Mouse (Mus musculus) neural tube, embryonic 15.5 days (tissue): ENCODE data around the gene Usp18. TPM values are rescaled to one million over a fixed set of nuclear protein-coding genes. Genes with fewer than 3 reads are reported as not detected.

ENCODE experiments used
- ATAC-seq: fragments of 200-750 bp; cut with Nextera tagmentation; 2 replicates; pipeline ENCODE4 v1.8.0; 2017; ENCODE audit warnings: mild to moderate bottlenecking, moderate TSS enrichment, moderate library complexity; ENCODE audit not compliant: low FRiP score
- H3K27ac ChIP-seq: fragments of 300-500 bp; sonication (generic); replicated peaks from 2 replicates; pipeline ENCODE4 v1.5.1; 2015; ENCODE audit warnings: mild to moderate bottlenecking, inconsistent platforms
- H3K27me3 ChIP-seq: fragments of 300-500 bp; sonication (generic); replicated peaks from 2 replicates; pipeline ENCODE4 v1.6.1; 2015; ENCODE audit warnings: inconsistent platforms
- H3K36me3 ChIP-seq: fragments of 300-500 bp; sonication (generic); 2 replicates; pipeline ENCODE4 v1.6.1; 2015; ENCODE audit warnings: inconsistent platforms
- H3K4me1 ChIP-seq: fragments of 300-500 bp; sonication (generic); 2 replicates; pipeline ENCODE4 v1.6.1; 2015; ENCODE audit warnings: inconsistent platforms
- H3K4me2 ChIP-seq: fragments of 300-500 bp; sonication (generic); 2 replicates; pipeline ENCODE4 v1.6.1; 2015; ENCODE audit warnings: inconsistent platforms, mild to moderate bottlenecking, moderate library complexity
- H3K4me3 ChIP-seq: fragments of 300-500 bp; sonication (generic); replicated peaks from 2 replicates; pipeline ENCODE4 v1.5.1; 2015; ENCODE audit warnings: mild to moderate bottlenecking, inconsistent platforms
- H3K9ac ChIP-seq: fragments of 300-500 bp; sonication (generic); replicated peaks from 2 replicates; pipeline ENCODE4 v1.6.1; 2015; ENCODE audit warnings: mild to moderate bottlenecking, inconsistent platforms
- H3K9me3 ChIP-seq: fragments of 300-500 bp; sonication (generic); replicated peaks from 2 replicates; pipeline ENCODE4 v1.6.1; 2016; ENCODE audit warnings: inconsistent platforms
- WGBS: fragments of 180-500 bp; shearing (Covaris S2); methylation state at CpG from one replicate; pipeline ENCODE4 v1.1.7; 2015; ENCODE audit warnings: mixed read lengths; 5-methylcytosine and 5-hydroxymethylcytosine counted together
- polyA plus RNA-seq: library from polyadenylated mRNA; unstranded; fragments of >200 nt; fragmentation: Nextera tagmentation; extraction: Ambion mirVana; gene quantifications from 2 replicates; pipeline ENCODE4 v1.2.1, GENCODE M21; 2015

The Usp18 gene
- polyA plus RNA-seq, 1 experiment from 2014 or later = 1.9 TPM

- Histone ChIP-seq H3K4me2 (no peak overlapping the region), H3K9ac (no peak overlapping the region), H3K36me3 (no peaks in the 10 kb centered on the region), H3K27me3 (peaks cover 9% of the 10 kb centered on the region), H3K4me3 (no peak overlapping the region), H3K9me3 (no peaks in the 10 kb centered on the region), H3K4me1 (peaks cover 19% of the 10 kb centered on the region), H3K27ac (no peak overlapping the region)
- ATAC-seq = no peak
- 88% methylated on average over 8 of the region's 8 CpGs for WGBS
Observed at GRCm38 (mm10) chr6:121214667-121215330, 30.9 kb upstream of the Usp18 start.

GRCm38 (mm10) chr6:121215336-121215735, 30.4 kb upstream of the Usp18 start:
- no peak overlapping the region for H3K27ac ChIP-seq
- peaks cover 16% of the 10 kb centered on the region for H3K4me1 ChIP-seq
- H3K9me3 ChIP-seq = no peaks in the 10 kb centered on the region
- WGBS = 71% methylated on average over 5 of the region's 5 CpGs
- H3K4me2 ChIP-seq = no peak overlapping the region
- H3K27me3 ChIP-seq = peaks cover 7% of the 10 kb centered on the region
- H3K36me3 ChIP-seq = no peaks in the 10 kb centered on the region
- H3K9ac ChIP-seq = no peak overlapping the region
- ATAC-seq = no peak
- no peak overlapping the region for H3K4me3 ChIP-seq

GRCm38 (mm10) chr6:121215896-121216295, 29.8 kb upstream of the Usp18 start:
- WGBS = 85% methylated on average over 6 of the region's 6 CpGs
- no peak for ATAC-seq

GRCm38 (mm10) chr6:121216589-121217255, 29.0 kb upstream of the Usp18 start:
- ATAC-seq = no peak
- Histone ChIP-seq H3K4me3 (no peak overlapping the region), H3K9ac (no peak overlapping the region), H3K4me2 (no peak overlapping the region), H3K9me3 (no peaks in the 10 kb centered on the region), H3K27ac (no peak overlapping the region), H3K4me1 (peaks cover 2% of the 10 kb centered on the region; the same call in 1 of the 2 replicates), H3K36me3 (no peaks in the 10 kb centered on the region), H3K27me3 (peaks cover 4% of the 10 kb centered on the region; the same call in 1 of the 2 replicates)
- WGBS = 83% methylated on average over 5 of the region's 5 CpGs

More at GRCm38 (mm10) chr6:121215896-121216295, 29.8 kb upstream of the Usp18 start:
- Histone ChIP-seq H3K4me2 (no peak overlapping the region), H3K9ac (no peak overlapping the region), H3K27ac (no peak overlapping the region), H3K4me3 (no peak overlapping the region), H3K4me1 (peaks cover 10% of the 10 kb centered on the region), H3K9me3 (no peaks in the 10 kb centered on the region), H3K27me3 (peaks cover 7% of the 10 kb centered on the region), H3K36me3 (no peaks in the 10 kb centered on the region)

GRCm38 (mm10) chr6:121218002-121218401, 27.7 kb upstream of the Usp18 start:
- Histone ChIP-seq H3K9me3 (no peaks in the 10 kb centered on the region), H3K36me3 (no peaks in the 10 kb centered on the region), H3K9ac (no peak overlapping the region), H3K4me1 (no peaks in the 10 kb centered on the region), H3K27me3 (no peaks in the 10 kb centered on the region), H3K4me2 (no peak overlapping the region), H3K27ac (no peak overlapping the region), H3K4me3 (no peak overlapping the region)
- no peak for ATAC-seq
- whole genome bisulfite sequencing = 93% methylated on average over 7 of the region's 7 CpGs

DNA sequence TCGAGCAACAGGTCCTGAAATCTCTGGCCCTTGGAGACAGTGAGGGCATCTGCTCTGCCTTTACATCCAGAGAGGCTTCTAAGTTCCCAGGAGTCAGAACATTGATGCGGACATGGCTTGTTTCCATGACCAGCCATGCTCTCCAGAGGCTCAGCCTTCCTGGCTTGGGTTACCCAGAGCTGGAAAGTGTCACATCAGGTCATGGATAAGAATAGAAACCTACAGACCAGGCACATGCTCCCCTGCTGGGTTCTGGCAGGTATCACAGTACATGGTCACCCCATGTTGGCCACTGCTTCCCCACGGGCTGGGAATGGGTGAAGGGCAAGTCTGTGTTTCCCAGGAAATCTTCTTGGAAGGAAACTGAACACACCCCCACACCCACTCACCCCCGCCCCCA, 26.3 kb upstream of the Usp18 start:
- Histone ChIP-seq H3K27ac (no peak overlapping the region), H3K27me3 (no peaks in the 10 kb centered on the region), H3K9me3 (no peaks in the 10 kb centered on the region), H3K36me3 (no peaks in the 10 kb centered on the region), H3K4me2 (no peak overlapping the region), H3K4me1 (no peaks in the 10 kb centered on the region), H3K4me3 (no peak overlapping the region), H3K9ac (no peak overlapping the region)
- ATAC-seq = no peak
- 83% methylated on average over 4 of the region's 4 CpGs for WGBS

DNA sequence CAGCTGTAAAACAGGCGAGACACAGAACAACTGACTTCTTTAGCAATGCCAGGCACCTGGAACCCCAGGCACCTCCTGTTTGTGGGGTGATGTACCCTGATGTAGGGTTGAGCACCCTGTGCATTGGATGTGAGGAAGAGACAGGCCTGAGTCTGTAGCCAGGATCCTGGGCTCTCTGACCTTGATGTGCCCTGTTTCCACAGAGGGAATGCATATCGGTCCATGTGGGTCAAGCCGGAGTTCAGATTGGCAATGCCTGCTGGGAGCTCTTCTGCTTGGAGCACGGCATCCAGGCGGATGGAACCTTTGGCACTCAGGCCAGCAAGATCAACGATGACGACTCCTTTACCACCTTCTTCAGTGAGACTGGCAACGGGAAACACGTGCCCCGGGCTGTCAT, 25.5 kb upstream of the Usp18 start:
- no peak overlapping the region for H3K27ac ChIP-seq
- WGBS = 95% methylated on average over 10 of the region's 10 CpGs
- H3K4me1 ChIP-seq = no peaks in the 10 kb centered on the region
- H3K36me3 ChIP-seq = no peaks in the 10 kb centered on the region
- H3K27me3 ChIP-seq = no peaks in the 10 kb centered on the region
- no peaks in the 10 kb centered on the region for H3K9me3 ChIP-seq
- no peak overlapping the region for H3K9ac ChIP-seq
- no peak overlapping the region for H3K4me2 ChIP-seq
- no peak overlapping the region for H3K4me3 ChIP-seq
- no peak for ATAC-seq

DNA sequence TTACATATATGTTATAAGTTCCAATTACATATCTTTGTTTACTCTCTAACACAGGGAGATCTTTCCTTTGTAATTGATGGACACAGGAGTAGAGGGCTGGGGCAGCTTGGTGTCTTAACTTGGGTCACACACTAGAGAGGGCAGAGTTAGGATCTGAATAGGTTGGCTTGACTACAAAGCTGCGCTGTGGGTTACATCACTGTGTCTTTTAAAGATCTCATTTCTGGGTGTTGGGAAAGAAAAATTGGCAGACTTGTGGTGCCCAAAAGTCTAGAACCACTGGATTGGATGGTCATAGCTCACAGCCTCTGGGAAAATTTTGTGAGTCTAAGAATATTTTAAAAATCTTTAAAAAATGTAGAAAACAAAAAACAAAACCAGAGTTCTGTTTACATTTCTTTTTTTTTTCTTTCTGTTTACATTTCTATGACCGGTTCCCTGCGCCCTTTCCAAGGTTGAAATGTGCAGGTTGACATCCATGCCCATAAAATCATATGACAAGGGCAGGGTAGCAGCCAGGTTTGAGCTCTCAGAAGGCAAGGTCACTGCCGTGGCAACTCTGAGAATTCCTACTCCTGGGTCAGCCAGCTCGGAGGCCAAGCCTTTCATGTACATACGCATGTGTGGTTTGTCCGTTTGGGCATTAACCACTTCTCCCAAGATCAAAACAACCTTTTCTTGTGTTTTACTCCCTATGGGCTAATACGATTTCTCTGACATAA, 23.7 kb upstream of the Usp18 start:
- Histone ChIP-seq H3K4me1 (no peaks in the 10 kb centered on the region), H3K27me3 (no peaks in the 10 kb centered on the region), H3K9me3 (no peaks in the 10 kb centered on the region), H3K4me3 (no peak overlapping the region), H3K4me2 (no peak overlapping the region), H3K9ac (no peak overlapping the region), H3K36me3 (no peaks in the 10 kb centered on the region), H3K27ac (no peak overlapping the region)
- WGBS = 85% methylated on average over 8 of the region's 8 CpGs
- no peak for ATAC-seq

DNA sequence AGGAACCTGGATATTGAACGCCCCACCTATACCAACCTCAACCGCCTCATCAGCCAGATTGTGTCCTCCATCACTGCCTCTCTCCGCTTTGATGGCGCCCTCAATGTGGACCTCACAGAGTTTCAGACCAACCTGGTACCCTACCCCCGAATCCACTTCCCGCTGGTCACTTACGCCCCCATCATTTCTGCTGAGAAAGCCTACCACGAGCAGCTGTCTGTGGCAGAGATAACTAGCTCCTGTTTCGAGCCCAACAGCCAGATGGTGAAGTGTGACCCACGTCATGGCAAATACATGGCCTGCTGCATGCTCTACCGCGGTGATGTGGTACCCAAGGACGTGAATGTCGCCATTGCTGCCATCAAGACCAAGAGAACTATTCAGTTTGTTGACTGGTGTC, 22.7 kb upstream of the Usp18 start:
- no peak overlapping the region for H3K9ac ChIP-seq
- no peak overlapping the region for H3K4me3 ChIP-seq
- H3K4me1 ChIP-seq = no peaks in the 10 kb centered on the region
- H3K27me3 ChIP-seq = no peaks in the 10 kb centered on the region
- H3K27ac ChIP-seq = no peak overlapping the region
- no peaks in the 10 kb centered on the region for H3K36me3 ChIP-seq
- no peak for ATAC-seq
- H3K4me2 ChIP-seq = no peak overlapping the region
- H3K9me3 ChIP-seq = no peaks in the 10 kb centered on the region
- WGBS = 95% methylated on average over 14 of the region's 14 CpGs

- Histone ChIP-seq H3K9me3 (no peaks in the 10 kb centered on the region), H3K27ac (no peak overlapping the region), H3K36me3 (no peaks in the 10 kb centered on the region), H3K27me3 (no peaks in the 10 kb centered on the region), H3K9ac (no peak overlapping the region), H3K4me2 (no peak overlapping the region), H3K4me1 (no peaks in the 10 kb centered on the region), H3K4me3 (no peak overlapping the region)
- 80% methylated on average over 5 of the region's 5 CpGs for WGBS
- no peak for ATAC-seq
Observed at GRCm38 (mm10) chr6:121224067-121224466, 21.6 kb upstream of the Usp18 start.

- Histone ChIP-seq H3K27ac (no peak overlapping the region), H3K9me3 (no peaks in the 10 kb centered on the region), H3K9ac (no peak overlapping the region), H3K4me2 (no peak overlapping the region), H3K4me1 (no peaks in the 10 kb centered on the region), H3K36me3 (no peaks in the 10 kb centered on the region), H3K4me3 (no peak overlapping the region), H3K27me3 (no peaks in the 10 kb centered on the region)
- no peak for ATAC-seq
- 18% methylated on average over 6 of the region's 6 CpGs for WGBS
Observed at GRCm38 (mm10) chr6:121224993-121225392, 20.7 kb upstream of the Usp18 start.

GRCm38 (mm10) chr6:121226043-121226442, 19.7 kb upstream of the Usp18 start:
- no peak overlapping the region for H3K4me3 ChIP-seq
- H3K4me2 ChIP-seq = no peak overlapping the region
- H3K9me3 ChIP-seq = no peaks in the 10 kb centered on the region
- H3K36me3 ChIP-seq = no peaks in the 10 kb centered on the region
- ATAC-seq = no peak
- H3K27ac ChIP-seq = no peak overlapping the region
- no peaks in the 10 kb centered on the region for H3K27me3 ChIP-seq
- 81% methylated on average over 4 of the region's 4 CpGs for WGBS
- no peak overlapping the region for H3K9ac ChIP-seq
- no peaks in the 10 kb centered on the region for H3K4me1 ChIP-seq
